Mouse (Mus musculus) NIH3T3 (cell line): ENCODE data around the gene Ltb4r1.

Source experiments
- DNase-seq: peaks from one replicate; pipeline ENCODE4 v3.0.0-alpha.2; 2012; ENCODE audit warnings: low read depth

The Ltb4r1 gene

DNA sequence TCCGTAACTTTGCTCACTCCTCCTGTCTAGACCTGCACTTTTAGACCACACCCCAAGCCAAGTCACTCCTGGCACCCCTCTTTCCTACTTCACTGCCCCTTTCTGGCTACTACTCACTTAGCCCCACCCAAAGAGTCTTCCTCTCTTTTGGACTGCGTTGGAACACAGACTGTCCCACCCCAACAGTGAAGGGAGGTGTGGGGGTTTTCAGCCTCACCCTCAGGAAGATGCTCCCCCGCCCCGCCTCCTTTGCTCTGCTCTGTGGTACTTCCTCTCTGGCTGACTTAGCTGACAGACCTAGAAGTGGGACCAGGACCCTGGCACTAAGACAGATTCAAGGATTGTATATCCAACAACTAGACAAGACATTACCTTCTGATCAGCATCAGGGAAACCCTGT, at the start of gene Ltb4r1:
Gene Ltb4r1, plus strand, starts transcription at position 267 of the 400 bp plus-strand sequence.
- no peak for DNase-seq

DNA sequence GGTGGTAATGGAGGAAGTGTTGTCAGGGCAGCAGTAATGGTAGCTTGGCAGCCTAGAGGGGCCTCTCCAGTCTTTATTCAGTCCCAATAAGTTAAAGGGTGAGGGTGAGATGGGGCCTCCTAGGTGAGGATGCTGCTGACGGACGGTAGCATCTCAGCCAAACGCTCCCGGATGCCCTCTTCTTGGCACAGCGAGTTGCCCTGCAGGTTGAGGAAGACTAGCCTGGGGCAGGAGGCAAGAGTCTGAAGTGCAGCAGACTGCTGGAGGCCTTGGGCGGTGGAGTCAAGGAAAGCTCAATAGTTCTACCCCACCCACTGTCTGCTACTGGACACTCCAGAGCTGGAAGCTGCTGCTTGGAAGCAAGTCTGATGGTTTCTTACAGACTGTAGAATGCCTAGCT, 49.5 kb upstream of the Ltb4r1 start:
- no peak for DNase-seq

DNA sequence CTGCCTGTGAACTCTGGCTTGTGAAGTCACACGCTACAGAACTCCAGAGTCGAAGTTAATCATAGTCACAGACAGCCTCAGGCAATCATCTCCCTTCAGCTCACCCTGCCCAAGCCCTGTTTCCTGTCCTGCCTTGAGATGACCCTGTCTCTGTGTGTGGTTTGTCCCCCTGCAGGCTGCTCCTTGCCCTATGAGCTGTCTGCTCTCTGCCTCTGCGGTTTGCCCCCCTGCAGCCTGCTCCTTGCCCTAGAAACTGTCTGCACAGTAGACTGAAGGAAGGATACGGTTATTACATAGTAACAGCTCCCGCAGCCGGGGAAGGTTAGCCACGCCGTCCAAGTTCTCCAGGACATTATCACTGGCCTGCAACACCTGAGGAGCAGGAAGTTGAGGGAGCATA, 48.9 kb upstream of the Ltb4r1 start:
- DNase-seq = no peak

DNA sequence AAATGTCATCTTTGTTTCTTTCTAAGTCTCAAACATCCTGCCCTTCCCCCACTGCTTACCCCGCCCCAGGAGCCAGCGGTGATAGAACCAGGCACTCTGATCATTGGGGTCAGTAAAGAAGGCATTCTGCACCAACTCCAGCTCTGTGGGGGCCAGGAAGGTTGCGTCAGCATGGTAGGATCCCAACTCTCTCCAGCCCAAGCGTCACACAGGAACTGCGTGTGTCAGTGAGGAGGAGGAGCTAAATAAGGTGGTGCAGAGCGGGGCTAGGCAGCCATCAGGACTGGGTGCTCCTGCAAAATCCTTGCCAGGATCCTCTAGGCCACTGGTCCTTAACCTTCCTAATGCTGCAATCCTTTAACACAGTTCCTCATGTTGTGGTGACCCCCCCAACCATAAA, 46.0 kb upstream of the Ltb4r1 start:
- no peak for DNase-seq

DNA sequence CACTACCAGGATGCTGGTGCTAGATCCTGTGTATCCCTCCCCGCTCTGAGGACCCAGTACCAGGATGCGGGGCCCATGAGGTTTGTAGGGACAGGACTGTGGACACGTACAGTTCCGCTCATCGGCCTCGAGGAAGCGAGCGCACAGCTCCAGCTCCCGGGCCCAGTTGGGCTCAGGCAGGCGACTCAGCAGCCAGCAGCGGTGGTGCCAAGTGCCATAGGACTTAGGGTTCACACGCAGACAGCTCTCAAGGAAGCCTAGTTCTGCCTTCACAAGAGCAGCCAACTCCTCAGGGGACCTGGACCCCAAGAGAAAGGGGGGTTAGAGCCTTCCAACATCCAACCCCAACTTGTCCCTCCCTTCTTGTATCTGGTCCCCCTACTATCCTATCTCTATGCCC, 45.1 kb upstream of the Ltb4r1 start:
- no peak for DNase-seq

DNA sequence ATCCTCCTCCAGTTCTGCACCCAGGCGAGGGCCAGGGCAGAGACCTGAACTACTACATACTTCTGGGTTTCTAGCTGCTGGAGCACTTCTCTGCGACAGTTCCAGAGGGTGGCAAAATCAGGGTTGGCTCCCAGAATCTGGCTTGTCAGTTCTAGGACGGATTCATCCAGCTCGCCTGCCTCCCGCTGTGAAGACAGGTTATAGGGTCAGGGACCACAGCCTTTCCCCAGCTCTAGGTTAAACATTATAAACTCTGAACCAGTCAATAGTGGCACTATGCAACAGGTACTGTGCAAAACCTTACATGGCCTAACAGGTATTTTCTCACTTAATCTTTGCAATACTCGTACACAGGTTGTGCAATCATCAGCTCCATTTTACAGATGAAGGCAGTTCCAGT, 44.7 kb upstream of the Ltb4r1 start:
- DNase-seq = no peak

DNA sequence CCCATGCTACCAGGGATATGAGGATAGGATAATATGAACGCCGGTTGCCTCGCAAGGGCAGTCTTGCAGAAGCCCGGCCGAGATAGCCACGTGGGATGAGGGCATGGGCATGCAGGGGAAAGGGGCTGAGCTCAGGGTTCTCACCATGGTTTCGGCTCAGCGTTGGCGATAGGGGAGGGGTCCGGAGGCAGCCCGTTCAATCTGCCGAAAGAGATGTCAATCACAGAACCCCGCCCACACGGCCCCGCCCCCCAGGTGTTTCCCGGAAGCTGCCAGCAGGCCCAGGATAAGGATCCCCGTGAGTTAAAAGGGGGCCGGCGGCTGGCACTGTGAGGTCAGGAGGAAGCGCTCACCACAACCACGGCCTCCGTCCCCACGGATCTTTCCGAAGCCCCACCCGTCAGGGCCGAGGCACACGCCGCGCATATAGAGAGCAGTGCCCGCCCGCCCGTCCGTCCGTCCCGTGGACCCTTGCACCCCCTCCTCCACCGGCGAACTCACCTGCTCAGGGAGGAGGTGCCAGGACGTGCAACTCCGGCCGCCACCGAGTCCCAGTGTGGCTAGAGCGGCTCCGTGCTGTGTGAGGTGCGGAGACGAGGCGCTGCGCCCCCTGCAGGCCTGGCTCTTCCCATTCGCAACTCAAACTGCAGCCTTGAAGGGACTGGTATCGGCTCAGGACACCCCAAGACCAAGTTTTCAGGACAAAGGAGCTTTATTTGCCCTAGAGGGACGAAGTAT, 43.9 kb upstream of the Ltb4r1 start, which contains the start of gene Rabggta:
Gene Rabggta, minus strand, starts transcription at position 564 of the 738 bp plus-strand sequence.
- peak; percentile 94 for DNase-seq

DNA sequence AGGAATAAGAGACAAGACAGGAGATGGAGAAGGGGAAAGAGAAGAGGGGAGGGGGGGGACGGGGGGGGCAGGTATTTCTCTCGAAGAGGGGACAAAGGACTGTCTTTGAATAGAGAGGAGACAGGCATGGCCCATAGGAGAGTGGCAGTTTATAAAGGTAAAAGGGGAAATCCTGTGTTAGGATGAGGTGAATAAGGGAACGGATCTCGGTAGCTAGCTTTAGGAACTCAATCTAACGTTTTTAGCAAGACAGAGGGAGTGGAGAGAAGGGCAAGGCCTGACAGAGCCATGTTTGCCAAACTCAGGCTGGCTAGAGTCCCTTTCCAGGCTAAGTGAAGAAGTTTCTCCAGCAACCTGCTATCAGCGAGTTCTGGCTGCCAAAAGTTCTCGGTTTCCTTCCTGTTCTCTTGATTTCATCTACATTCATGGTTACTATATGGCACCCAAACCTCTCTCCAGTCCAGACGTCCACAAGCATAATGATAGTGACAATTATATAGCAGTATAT, 43.3 kb upstream of the Ltb4r1 start:
- DNase-seq = no peak

DNA sequence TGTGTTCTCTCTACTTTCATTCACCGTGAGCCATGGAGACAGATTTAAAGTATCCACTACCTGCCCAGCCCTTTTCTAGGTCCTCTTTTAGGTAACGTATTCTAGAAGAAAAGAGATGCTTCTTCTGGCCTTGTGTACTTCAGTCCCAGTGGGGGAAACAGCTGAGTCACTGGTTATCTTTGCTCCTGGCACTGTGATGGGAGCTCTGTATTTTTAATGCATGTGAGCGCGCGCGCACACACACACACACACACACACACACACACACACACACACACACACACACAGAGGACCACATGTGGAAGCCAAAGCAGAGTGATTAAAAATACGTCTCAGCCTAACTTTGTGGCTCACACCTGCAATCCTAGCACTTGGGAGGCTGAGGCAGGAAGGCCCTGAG, 42.3 kb upstream of the Ltb4r1 start:
- no peak for DNase-seq

DNA sequence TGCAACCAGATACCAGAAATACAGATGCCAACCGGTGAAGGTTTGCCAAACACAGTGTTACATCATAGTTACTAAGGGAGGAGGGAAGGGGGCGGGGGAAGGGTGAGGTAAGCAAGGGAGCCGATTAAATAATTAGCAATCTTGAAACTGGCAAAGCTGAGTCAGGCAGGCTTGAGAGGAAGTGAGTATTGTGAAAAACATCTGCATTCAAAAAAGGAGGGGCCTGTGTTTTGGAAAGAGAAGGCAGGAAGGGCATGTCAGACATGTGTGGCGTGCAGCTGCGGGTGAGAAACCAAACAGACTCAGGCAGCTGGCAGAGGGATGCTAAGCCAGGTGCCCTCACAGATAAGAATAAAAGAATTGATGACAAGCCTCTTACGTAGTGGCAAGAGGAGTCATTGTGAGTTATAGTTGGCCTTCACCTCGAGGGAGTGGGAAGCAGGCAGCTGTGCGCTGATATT, 41.3 kb upstream of the Ltb4r1 start:
- DNase-seq = peak; percentile 86

DNA sequence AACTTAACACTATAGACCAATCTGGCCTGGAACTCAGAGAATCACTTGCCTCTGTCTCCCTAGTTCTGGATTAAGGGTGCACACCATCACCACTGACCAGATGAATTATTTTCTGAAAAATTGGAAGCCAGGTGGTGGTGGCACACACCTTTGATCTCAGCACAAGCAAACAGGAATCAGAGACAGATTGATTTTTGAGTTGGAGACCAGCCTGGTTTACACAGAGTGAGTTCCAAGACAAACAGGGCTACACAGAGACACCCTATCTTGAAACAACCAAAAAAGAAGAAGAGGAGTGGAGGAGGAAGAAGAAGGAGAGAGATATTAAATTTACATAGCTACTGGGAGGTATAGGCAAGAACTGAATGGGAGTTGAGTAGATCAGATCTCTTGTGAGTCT, 39.5 kb upstream of the Ltb4r1 start:
- no peak for DNase-seq

DNA sequence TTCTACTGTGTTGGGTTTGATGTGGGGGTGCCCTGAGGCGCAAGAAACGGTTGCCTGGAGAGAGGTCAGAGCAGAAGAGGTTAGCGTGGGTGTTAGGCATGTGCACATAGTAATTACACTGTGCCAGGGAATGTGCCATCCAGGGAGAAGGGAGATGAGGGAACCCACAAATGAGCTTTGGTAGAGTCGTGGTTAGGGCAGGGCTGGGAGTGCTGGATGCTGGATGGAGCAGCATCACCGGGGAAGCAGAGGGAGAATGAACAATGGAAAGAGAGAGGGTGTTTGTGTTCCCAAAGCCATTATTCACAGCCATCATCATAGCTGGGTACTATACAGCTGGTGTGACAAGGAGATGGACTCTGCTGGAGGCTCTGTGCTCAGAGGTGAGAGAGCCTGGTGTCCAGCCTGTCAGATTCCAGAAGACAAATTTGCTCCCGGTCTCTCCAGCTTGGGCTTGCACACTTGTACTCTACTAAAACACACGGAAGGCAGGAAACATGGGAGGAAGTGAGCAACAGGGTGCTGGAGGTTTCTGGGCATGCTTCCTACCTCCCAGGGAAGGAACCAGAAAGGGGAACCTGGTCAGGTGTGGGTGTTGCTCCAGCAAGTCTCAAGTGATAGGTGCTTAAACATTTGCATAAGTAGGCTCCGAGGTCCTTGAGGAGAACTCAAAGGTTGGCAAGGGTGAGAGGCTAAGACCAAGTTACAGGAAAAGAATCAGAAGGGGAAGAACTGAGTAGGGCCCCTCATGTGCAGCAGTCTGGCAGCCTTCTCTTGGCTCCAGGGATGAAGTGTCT, 37.7 kb upstream of the Ltb4r1 start:
- DNase-seq = no peak

DNA sequence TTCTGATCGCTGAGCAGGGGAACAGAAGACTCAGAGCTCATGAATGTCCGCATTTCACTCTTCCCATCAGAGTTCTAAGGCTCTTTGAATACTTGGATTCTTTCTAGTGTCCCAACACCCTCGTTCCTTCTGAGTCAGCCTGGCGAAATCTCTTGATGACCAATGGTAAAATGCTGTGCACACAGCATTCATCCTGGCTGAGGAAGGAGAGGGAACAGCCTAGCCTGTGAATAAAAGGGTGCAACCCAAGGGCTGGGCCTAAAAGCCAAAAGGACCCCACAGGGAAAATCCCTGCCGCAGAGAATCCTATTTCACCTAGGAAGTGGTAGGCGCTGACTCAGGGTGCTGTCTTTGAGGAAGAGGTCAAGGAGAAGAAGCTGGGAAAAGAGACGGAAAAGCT, 35.6 kb upstream of the Ltb4r1 start:
- peak; percentile 74 for DNase-seq

DNA sequence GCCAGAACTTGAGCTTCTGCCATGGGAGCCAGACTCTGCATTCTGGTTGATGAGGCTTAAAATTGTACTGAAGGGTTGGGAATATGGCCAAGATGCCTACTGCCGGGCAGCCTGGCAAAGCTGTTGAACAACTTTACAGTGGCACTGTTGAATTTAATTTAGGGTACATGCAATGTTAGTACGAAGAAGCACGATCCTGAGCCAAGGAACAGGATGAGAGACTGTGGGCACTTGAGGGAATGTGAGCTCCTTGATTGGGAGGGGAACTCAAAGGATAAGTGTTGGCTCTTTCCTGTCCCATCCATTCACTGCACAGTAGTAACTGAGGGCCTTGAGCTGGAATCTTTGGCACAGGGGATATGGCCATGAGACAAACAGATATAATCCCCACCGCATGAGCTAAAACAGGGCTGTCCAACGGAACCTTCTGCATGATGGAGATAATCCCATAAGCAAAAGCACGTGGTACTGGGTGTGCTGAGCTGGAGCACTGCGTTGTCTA, 35.2 kb upstream of the Ltb4r1 start:
- DNase-seq = no peak

DNA sequence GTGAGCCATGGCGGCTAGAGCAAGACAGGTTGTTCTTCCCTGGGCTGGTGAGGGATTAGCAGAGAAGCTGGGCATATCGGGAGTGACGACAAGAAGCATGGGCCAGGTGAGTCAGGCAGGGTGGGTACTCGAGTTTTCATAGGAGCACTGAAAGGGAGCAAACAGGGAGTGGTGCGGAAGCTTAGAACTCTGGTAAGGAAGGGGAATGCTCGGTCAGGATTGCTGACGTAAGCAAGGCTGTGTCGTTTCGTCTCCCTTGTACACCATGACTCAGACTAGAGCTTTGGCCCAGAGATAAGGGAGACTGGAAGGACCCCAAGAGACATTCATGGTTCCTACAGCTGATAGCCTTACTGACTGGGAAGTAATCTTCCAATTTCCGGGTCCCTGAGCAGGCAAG, 31.9 kb upstream of the Ltb4r1 start:
- no peak for DNase-seq

DNA sequence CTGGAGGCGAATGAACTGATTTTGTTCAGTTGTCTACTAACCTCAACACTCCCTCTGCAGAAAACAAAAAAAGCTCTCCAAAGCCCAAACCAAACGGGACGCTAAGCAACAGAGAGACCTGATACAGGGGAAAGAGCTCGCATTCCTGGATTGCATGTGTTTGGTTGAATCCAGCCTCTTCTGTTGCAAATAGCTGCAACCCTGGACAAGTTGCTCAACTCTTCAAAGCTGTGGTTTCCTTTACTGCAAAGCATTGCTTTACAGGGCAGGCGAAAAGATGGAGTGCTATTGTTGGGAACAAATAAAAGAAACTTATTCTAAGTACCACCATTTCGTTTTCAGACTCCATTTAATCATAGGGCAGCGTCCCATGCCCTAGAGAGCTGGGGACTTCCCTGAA, 30.9 kb upstream of the Ltb4r1 start:
- DNase-seq = peak; percentile 6

DNA sequence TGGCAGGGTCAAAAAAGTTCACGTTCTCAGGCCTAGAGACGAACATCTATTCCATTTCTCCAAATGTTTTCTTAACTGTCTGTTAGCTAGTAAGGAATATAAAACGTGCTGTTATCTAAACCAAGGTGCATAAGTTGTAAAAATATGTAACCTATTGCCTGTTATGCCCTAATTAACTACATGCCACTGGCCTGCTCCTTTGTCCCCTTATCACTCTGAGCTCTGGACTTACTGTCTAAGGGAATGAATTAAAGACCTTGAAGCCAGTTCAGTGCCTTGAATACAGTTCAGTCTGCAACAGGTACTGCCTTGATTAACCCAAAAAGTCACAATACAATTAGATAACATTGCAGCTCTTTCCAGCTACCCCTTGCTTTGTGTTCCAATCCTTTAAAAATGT, 30.4 kb upstream of the Ltb4r1 start:
- no peak for DNase-seq

DNA sequence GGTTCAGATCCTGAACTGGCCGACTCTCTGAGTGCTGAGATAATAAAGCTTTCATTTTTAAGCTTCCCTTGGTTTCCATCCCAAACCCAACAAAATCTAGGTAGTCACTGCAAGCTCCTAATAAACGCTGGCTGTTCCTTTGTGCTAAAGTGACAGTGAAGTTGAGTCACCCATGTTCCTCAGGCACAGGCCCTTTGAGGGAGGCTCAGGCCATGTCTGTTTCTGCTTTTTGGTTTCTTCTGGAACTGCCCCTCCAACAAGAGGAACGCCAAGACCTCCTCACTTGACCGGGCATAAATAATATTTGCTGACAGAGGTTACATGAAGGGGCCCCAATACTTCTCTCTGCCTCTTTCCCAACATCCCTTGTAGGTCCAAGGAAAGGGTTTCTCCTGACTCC, 30.0 kb upstream of the Ltb4r1 start:
- no peak for DNase-seq

DNA sequence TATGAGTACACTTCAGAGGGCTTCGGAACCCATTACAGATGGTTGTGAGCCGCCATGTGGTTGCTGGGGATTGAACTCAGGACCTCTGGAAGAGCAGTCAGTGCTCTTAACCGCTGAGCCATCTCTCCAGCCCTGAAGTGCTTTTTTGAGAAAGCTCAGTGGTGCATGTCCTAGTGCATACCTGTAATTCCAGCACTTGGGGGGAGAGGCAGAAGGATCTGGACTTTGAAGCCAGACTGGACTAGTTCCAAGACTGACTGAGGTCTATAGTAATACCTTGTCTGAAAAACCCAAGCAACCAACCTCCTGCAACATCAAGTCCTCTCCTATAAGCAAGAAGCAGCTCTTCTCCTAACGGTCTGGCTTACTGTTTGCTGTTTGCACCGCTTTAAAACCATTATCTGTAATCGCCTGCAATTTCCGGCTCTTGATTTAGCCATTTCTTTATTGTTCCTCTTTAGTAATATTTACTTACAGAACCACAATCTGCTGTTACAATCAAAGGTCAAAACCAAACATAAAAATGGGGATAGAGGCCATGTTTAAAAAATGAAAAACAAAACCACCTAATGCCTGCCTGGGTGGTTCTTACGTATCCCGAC, 28.6 kb upstream of the Ltb4r1 start:
- DNase-seq = no peak

DNA sequence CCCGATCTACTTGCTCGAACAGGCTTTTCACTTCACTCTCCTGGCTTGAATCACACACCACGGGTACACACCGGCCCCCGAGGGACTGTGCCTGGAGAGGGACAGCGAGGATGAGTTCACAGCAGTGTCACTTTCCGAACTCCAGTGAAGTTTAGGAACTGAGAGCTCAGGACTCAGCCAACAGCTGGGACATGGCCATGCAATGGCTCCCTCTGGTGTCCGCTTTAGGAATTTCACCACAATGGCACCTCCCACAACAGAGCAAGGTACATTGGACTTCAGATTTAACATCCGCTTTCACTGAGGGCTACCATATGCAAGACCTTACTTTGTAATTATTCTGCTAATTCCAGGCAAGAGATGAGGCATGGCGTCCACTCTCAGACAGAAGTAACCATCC, 22.1 kb upstream of the Ltb4r1 start:
- DNase-seq = peak; percentile 91

DNA sequence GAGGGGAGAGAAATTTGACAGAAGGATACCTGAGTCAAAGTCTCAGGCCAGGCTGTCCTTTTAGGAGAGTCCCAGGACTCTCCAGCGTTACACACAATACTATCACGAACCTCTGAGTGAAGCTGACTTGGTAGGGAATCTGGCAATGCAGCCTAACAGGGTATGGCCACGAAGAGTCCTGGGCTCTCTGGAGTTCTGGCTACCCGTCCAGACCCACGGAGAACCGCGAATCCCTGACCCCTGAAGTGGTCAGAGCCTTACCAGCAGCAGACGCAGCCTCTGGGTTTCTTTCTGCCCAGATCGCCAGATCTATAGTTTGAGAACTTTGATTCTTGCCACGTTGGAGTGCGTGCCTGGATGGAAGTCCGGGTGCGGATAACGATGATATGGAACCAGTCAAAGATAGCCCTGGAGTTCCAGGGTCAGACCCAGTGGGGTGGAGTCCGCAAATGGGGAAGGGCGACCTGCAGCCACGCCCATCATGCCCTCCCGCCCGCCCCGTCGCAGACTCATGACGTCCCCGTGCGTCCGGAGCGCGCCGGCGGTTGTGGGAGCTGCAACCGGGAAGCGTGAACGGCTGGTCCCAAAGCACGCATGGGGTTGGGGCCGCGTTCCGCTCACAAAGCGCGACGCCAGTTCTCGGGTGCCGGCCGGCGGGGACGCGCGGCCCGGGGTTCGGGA, 20.4 kb upstream of the Ltb4r1 start, which contains the start of the genes Dhrs1 and Nop9:
Gene Dhrs1, minus strand, starts transcription at position 511 of the 681 bp plus-strand sequence.
Gene Nop9, plus strand, starts transcription at position 514 of the 681 bp plus-strand sequence.
- peak; percentile 90 for DNase-seq

DNA sequence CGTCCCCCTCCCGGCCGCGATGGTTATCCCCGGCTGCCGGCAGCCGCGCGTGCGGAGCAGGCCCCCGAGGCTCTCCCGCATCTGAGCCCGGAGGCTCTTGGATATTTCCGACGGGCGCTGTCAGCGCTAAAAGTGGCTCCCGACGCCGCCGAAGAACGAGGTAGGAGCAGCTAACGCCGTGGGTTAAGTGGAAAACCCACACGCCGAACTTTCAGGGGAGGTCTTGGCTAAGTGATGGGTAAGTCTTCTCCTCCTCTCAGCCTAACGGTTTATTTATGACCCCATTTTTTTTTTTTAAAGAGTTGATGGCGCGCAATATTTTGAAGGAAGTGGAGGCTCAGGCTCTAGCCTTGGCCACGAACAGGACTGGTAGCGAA, 19.9 kb upstream of the Ltb4r1 start:
- DNase-seq = no peak
